Mouse (Mus musculus) cerebellum, adult 11 months (tissue): ENCODE measurements around the gene Gtpbp1.

Experiments
- DNase-seq: peaks from one replicate; pipeline ENCODE4 v3.0.0; 2022

Gtpbp1 gene

GRCm38 (mm10) chr15:79686046-79686869, 4.4 kb upstream of the Gtpbp1 start:
- no peak for DNase-seq

DNA sequence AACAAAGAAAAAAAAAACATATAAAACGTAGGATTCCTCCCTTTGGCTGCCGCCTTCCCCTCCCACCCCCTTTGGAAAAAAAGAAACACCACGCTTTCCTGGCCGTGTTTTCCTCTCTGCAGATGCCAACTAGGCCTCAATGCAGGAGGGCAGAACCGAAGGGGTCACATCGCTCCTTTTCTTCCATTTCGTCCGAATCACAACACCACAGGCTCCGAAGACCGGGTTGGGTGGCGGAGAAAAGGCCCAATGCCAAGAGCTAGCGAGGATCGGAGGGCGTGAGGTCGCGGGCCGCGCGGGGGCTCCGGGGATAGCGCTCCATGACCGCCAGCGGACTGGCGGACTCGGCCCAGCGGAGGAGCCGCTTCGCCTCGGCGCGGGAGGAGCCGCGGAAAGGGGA, 3.5 kb upstream of the Gtpbp1 start:
- no peak for DNase-seq

GRCm38 (mm10) chr15:79687646-79688267, 2.9 kb upstream of the Gtpbp1 start, which contains the start of gene Josd1:
Gene Josd1, minus strand, starts transcription at chr15:79687919.
- peak; percentile 98 for DNase-seq

- DNase-seq, result no peak
These were observed 2.2 kb upstream of the Gtpbp1 start for GRCm38 (mm10) chr15:79688268-79688956.

GRCm38 (mm10) chr15:79689662-79690425, 801 bp upstream of the Gtpbp1 start:
- DNase-seq, result no peak

GRCm38 (mm10) chr15:79691023-79691508, 421 bp downstream of the Gtpbp1 start:
- DNase-seq, result peak; percentile 63

DNA sequence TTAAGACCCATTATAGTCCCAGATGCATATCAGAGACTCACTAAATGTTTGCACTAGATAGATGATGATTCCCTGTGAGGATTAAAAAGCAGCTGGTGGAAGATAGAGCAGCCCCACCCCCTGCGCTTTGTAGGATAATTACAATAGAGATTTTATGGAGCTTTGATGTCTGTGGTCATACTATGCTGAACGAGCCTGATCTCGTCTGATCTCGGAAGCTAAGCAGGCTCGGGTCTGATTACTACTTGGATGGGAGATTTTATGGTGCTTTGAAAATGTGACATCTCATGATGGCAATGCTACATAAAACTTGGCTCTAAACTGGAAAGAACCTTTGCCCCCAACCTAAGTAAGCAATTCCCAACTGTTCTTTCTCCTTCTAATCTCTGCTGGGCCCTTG, 1.7 kb downstream of the Gtpbp1 start:
- DNase-seq, result no peak

- DNase-seq, result no peak
These were observed 3.1 kb downstream of the Gtpbp1 start for GRCm38 (mm10) chr15:79693740-79694139.

DNA sequence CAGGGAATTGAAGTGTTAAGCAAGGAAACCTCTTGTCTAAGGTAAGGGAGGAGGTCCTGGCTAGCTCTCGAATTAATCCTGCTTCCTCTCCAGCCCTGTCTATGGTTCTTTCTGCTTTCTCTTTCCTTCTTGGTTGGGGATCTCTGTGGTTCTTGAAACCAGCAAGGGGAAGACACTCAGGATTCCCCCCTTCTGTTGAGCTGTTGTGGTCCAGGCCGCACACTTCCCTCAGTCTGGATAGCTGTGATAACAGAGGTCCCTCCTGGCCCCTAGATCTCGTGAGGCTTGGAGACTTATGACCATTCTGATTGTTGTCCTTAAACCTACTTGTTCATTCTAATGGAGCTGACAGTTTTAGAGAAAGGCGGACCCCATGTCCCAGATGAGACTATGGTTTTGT, 3.9 kb downstream of the Gtpbp1 start:
- no peak for DNase-seq

GRCm38 (mm10) chr15:79695516-79695915, 4.9 kb downstream of the Gtpbp1 start:
- DNase-seq, result no peak

DNA sequence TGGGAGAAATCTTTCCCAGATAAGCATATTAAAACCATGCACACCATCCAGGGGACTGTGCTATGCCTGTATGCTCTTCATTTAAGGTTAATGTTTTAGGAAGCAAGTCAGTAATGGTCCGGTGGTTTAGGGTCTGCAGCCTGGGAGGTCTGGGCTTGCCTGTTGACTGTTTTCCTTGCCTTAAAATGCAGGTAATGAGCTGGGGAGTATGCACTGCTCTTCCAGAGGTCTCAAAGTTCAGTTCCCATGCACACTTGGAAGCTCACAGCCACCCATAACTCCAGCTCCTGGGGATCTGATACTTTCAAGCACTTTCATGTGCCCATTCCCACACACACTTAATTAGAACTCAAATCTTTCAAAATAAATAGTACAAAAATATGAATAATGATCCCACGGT, 5.9 kb downstream of the Gtpbp1 start:
- no peak for DNase-seq

- DNase-seq, result no peak
These were observed 6.4 kb downstream of the Gtpbp1 start for GRCm38 (mm10) chr15:79697011-79697410.

DNA sequence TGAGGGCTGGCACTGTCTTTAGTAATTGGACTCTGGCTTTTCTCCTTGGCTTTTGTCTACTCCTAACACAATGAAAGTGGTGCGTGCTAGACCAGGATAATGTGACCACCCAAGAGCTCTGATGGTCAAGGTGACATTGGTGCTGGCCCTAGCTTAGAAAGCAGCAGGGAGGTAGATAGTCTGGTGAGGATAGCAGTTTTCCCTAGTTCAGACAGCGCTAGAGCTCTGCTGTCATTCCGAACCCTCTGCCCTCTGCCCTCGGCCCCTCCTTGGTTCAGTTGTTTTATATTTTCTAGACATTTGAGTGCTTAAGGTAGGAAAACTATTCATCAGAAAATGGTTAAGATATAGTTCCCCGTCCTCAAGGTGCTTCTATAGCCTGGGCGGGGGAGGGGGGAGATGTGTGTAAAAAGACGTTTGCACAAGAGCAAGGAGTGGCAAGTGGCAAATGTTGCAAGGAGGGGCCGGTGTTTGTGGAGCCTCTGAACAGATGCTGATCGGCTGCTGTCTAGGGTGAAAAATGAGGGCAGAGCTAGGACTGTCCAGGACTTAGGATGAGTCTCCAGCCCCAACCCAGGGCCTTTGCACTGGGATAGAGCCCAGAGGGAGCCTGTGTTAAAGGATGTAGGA, 7.0 kb downstream of the Gtpbp1 start:
- no peak for DNase-seq

GRCm38 (mm10) chr15:79706603-79707214, 16.1 kb downstream of the Gtpbp1 start:
- no peak for DNase-seq

GRCm38 (mm10) chr15:79708229-79708822, 17.7 kb downstream of the Gtpbp1 start:
- DNase-seq, result no peak

DNA sequence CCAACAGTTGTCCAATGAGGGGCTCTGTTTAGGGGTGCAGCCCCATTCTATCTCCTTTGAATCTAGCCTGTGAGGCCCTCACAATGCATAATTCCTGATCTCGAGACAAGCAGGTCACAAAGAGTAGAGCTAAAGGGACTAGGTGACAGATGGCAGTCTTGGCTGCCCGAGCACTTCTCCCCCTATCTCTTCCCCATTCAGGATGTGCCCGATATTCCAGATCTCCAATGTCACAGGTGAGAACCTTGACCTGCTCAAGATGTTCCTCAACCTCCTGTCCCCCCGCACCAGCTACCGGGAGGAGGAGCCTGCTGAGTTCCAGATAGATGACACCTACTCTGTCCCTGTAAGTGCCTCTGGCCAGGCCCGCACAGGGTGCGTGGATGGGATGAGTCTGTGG, 25.0 kb downstream of the Gtpbp1 start:
- peak; percentile 54 for DNase-seq

GRCm38 (mm10) chr15:79716710-79717109, 26.1 kb downstream of the Gtpbp1 start:
- peak; percentile 48 for DNase-seq

DNA sequence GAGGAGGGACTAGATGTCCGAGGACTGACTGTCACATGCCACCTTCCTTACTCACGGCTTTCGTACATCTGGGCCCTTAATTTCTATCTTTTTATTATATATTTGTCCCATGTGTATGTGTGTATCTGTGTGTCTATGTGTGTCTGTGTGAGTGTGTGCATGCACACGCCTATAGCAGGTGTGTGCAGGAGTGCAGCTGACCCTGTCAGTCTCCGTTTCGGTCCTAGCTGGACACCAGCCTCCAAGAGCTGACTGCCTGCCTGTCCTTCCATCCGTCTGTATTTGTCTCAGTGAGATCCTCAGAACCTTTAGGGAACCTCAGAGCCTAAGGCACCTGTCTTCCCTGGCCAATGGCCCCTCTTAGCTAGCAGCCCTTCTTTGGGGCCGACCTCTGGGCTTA, 29.6 kb downstream of the Gtpbp1 start:
- DNase-seq, result no peak

DNA sequence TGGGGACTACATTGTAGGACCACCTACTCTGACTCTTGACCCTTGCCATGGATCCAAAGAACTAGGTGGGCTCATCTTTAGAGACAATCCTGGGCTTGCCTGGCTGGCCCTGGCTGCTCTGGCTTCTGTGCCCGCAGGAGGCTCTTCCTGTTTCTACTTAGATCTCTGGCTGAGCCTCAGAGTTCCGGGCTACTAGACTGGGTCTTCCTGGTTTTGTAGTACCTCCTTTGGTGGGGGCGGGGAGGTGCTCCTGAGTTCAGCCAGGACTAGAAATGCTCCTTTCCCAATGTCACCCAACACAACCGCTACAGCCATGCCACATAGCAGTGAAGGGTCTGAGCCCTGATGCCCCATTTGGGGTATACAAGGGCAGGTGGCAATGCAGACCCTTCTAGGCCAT, 30.2 kb downstream of the Gtpbp1 start:
- DNase-seq, result no peak

- DNase-seq, result no peak
These were observed 32.8 kb downstream of the Gtpbp1 start for GRCm38 (mm10) chr15:79723439-79723838.

- no peak for DNase-seq
These were observed 34.6 kb downstream of the Gtpbp1 start for GRCm38 (mm10) chr15:79725190-79725789.
